Mouse (Mus musculus) hindbrain, embryonic 15.5 days (tissue): ENCODE measurements around the gene Dhx15. TPM values are rescaled to one million over a fixed set of nuclear protein-coding genes. Genes with fewer than 3 reads are reported as not detected.
A peak's percentile ranks its signal among the peaks of the same experiment; 100 is the strongest.

ENCODE experiments used
- ATAC-seq: fragments of 200-750 bp; cut with Nextera tagmentation; 2 replicates; pipeline ENCODE4 v1.8.0; 2017; ENCODE audit warnings: low read depth, moderate number of reproducible peaks, moderate TSS enrichment; ENCODE audit not compliant: low FRiP score
- H3K27ac ChIP-seq: fragments of 300-500 bp; sonication (generic); replicated peaks from 2 replicates; pipeline ENCODE4 v1.5.1; 2015; ENCODE audit warnings: mild to moderate bottlenecking, inconsistent platforms
- H3K27me3 ChIP-seq: fragments of 300-500 bp; sonication (generic); 2 replicates; pipeline ENCODE4 v1.6.1; 2015; ENCODE audit warnings: control low read depth, inconsistent platforms
- H3K36me3 ChIP-seq: fragments of 300-500 bp; sonication (generic); 2 replicates; pipeline ENCODE4 v1.6.1; 2015; ENCODE audit warnings: control low read depth, inconsistent platforms
- H3K4me1 ChIP-seq: fragments of 300-500 bp; sonication (generic); replicated peaks from 2 replicates; pipeline ENCODE4 v1.6.1; 2015; ENCODE audit warnings: control low read depth, inconsistent platforms
- H3K4me2 ChIP-seq: fragments of 300-500 bp; sonication (generic); 2 replicates; pipeline ENCODE4 v1.6.1; 2015; ENCODE audit warnings: moderate library complexity, mild to moderate bottlenecking, inconsistent platforms
- H3K4me3 ChIP-seq: fragments of 300-500 bp; sonication (generic); 2 replicates; pipeline ENCODE4 v1.5.1; 2015; ENCODE audit warnings: mild to moderate bottlenecking, inconsistent platforms
- H3K9ac ChIP-seq: fragments of 300-500 bp; sonication (generic); 2 replicates; pipeline ENCODE4 v1.6.1; 2015; ENCODE audit warnings: inconsistent platforms
- H3K9me3 ChIP-seq: fragments of 300-500 bp; sonication (generic); 2 replicates; pipeline ENCODE4 v1.6.1; 2016; ENCODE audit warnings: control low read depth, inconsistent platforms
- WGBS: fragments of 180-500 bp; shearing (Covaris S2); methylation state at CpG from one replicate; pipeline ENCODE4 v1.1.7; 2015; 5-methylcytosine and 5-hydroxymethylcytosine counted together
- microRNA-seq: library from miRNA; unstranded; fragments of <30 nt; microRNA quantifications from one replicate; pipeline ENCODE4, GENCODE M21; 2016
- polyA plus RNA-seq: library from polyadenylated mRNA; unstranded; fragments of >200 nt; fragmentation: Nextera tagmentation; extraction: Ambion mirVana; gene quantifications from 2 replicates; pipeline ENCODE4 v1.2.1, GENCODE M21; 2015

Dhx15 gene
- polyA plus RNA-seq, 1 experiment from 2014 or later, result 115 TPM

- H3K9ac ChIP-seq, result peak overlapping the region; percentile 70
- H3K27ac ChIP-seq, result peak overlapping the region; percentile 90
- H3K36me3 ChIP-seq, result no peaks in the 10 kb centered on the region
- peak overlapping the region; percentile 80 for H3K4me3 ChIP-seq
- 0% methylated on average over 44 of the region's 53 CpGs for WGBS
- peak; percentile 91 for ATAC-seq
- H3K9me3 ChIP-seq, result no peaks in the 10 kb centered on the region
- peaks cover 9% of the 10 kb centered on the region; the same call in 1 of the 2 replicates for H3K27me3 ChIP-seq
- H3K4me2 ChIP-seq, result peak overlapping the region; percentile 90
- H3K4me1 ChIP-seq, result peaks cover 34% of the 10 kb centered on the region
These were observed 74.4 kb downstream of the Dhx15 start for GRCm38 (mm10) chr5:52115821-52116317.

- Histone ChIP-seq H3K27ac (peak overlapping the region; percentile 90), H3K27me3 (peaks cover 15% of the 10 kb centered on the region; the same call in 1 of the 2 replicates), H3K4me3 (peak overlapping the region; percentile 80), H3K4me1 (peaks cover 38% of the 10 kb centered on the region), H3K9me3 (no peaks in the 10 kb centered on the region), H3K4me2 (peak overlapping the region; percentile 90), H3K36me3 (no peaks in the 10 kb centered on the region), H3K9ac (peak overlapping the region; percentile 70)
- WGBS, result under 1% methylated on average over 48 of the region's 48 CpGs
- ATAC-seq, result peak; percentile 9; the same call in 1 of the 2 replicates
These were observed 75.4 kb downstream of the Dhx15 start for GRCm38 (mm10) chr5:52114751-52115451.

- H3K9ac ChIP-seq, result peak overlapping the region; percentile 70
- peaks cover 20% of the 10 kb centered on the region; the same call in 1 of the 2 replicates for H3K27me3 ChIP-seq
- under 1% methylated on average over 51 of the region's 54 CpGs for WGBS
- ATAC-seq, result 0 out of 2 replicates have a peak, but pooled peaks have one; percentile 20
- H3K36me3 ChIP-seq, result no peaks in the 10 kb centered on the region
- H3K4me2 ChIP-seq, result peak overlapping the region; percentile 90
- H3K27ac ChIP-seq, result peak overlapping the region; percentile 90
- H3K9me3 ChIP-seq, result no peaks in the 10 kb centered on the region
- peak overlapping the region; percentile 80 for H3K4me3 ChIP-seq
- H3K4me1 ChIP-seq, result peaks cover 38% of the 10 kb centered on the region
These were observed 76.2 kb downstream of the Dhx15 start for GRCm38 (mm10) chr5:52113851-52114731.

GRCm38 (mm10) chr5:52112953-52113841 lies 77.1 kb downstream of the Dhx15 start:
- Histone ChIP-seq H3K36me3 (no peaks in the 10 kb centered on the region), H3K4me1 (peaks cover 38% of the 10 kb centered on the region), H3K4me3 (peak overlapping the region; percentile 80), H3K9me3 (no peaks in the 10 kb centered on the region), H3K27me3 (peaks cover 20% of the 10 kb centered on the region; the same call in 1 of the 2 replicates), H3K4me2 (peak overlapping the region; percentile 90), H3K9ac (peak overlapping the region; percentile 70), H3K27ac (peak overlapping the region; percentile 60)
- no peak for ATAC-seq
- WGBS, result under 1% methylated on average over 68 of the region's 73 CpGs

GRCm38 (mm10) chr5:52112191-52112760 lies 78.0 kb downstream of the Dhx15 start:
- Histone ChIP-seq H3K27me3 (peaks cover 15% of the 10 kb centered on the region; the same call in 1 of the 2 replicates), H3K27ac (no peak overlapping the region; the same call in 1 of the 2 replicates), H3K9ac (peak overlapping the region; percentile 70; the same call in 1 of the 2 replicates), H3K9me3 (no peaks in the 10 kb centered on the region), H3K4me2 (peak overlapping the region; percentile 90), H3K4me1 (peaks cover 38% of the 10 kb centered on the region), H3K36me3 (no peaks in the 10 kb centered on the region), H3K4me3 (peak overlapping the region; percentile 80)
- WGBS, result 8% methylated on average over 16 of the region's 16 CpGs
- ATAC-seq, result no peak

- Histone ChIP-seq H3K4me1 (peaks cover 31% of the 10 kb centered on the region), H3K27ac (no peak overlapping the region), H3K36me3 (no peaks in the 10 kb centered on the region), H3K9ac (no peak overlapping the region), H3K27me3 (peaks cover 15% of the 10 kb centered on the region; the same call in 1 of the 2 replicates), H3K4me2 (0 out of 2 replicates have a peak overlapping the region, but pooled peaks have one; percentile 19), H3K9me3 (no peaks in the 10 kb centered on the region), H3K4me3 (no peak overlapping the region)
- 50% methylated on average over 10 of the region's 10 CpGs for WGBS
- no peak for ATAC-seq
These were observed 79.3 kb downstream of the Dhx15 start for GRCm38 (mm10) chr5:52110808-52111663.

Small RNA genes lying within 50 kb of the gene (microRNA-seq; reads per million reads assigned to microRNA genes)
- gene Mir6417, result not detected

Other genes starting within 250 kb of the Dhx15 start
- 3.1 and 3.6 TPM in 2 replicates for gene Sod3, start 173.3 kb upstream of the Dhx15 start, polyA plus RNA-seq